10 mouse cellular contexts compared by ENCODE assay signal in genomic region chr6:39286732-39287083, GRCm38 (mm10).
A peak's percentile ranks its signal among the peaks of the same experiment; 100 is the strongest.
DNase-seq lines count a peak whose midpoint lies in the region; ATAC-seq lines count a peak whose summit lies in the region.
"Had no signal": no experiment of that assay in that cellular context is flagged by ENCODE, and none has a peak within 500 bp of the region (broad histone marks: within the 10 kb centered on the region; RNA-seq: fewer than 3 reads in every experiment).

No protein-coding gene starts in this region.

- H3K9ac ChIP-seq in heart, embryonic 16.5 days (ENCODE audit: low read length), result 0 out of 2 replicates have a peak overlapping the region, but pooled peaks have one; percentile 13
- no peak overlapping the region for H3K9ac ChIP-seq in embryonic facial prominence, embryonic 15.5 days
- H3K9ac ChIP-seq: forebrain, postnatal 0 days; lung, embryonic 14.5 days had no signal

- no peaks in the 10 kb centered on the region for H3K36me3 ChIP-seq in heart, embryonic 16.5 days (ENCODE audit: control insufficient read depth, insufficient read depth)
- no peaks in the 10 kb centered on the region for H3K36me3 ChIP-seq in embryonic facial prominence, embryonic 15.5 days
- H3K36me3 ChIP-seq in splenic B cell, adult 2 months (ENCODE audit: control insufficient read depth, insufficient read depth, low read length, poor library complexity, severe bottlenecking), result no peaks in the 10 kb centered on the region
- H3K36me3 ChIP-seq: G1E had no signal

- DNase-seq in heart, adult 9 months (ENCODE audit: low spot score in 2 of 2), result no peak
- peak; percentile 21 for DNase-seq in Muller cell, postnatal 12 days (ENCODE audit: inconsistent ontology term)
- DNase-seq in splenic B cell, adult 2 months (ENCODE audit: low read depth, low spot score), result peak; percentile 14
- no peak for DNase-seq in frontal cortex, postnatal 14 days (ENCODE audit: low spot score in 2 of 2)
- DNase-seq: forebrain, postnatal 0 days had no signal

- H3K27ac ChIP-seq in heart, embryonic 16.5 days (ENCODE audit: low read length), result peak overlapping the region; percentile 44; the same call in 1 of the 2 replicates
- H3K27ac ChIP-seq in embryonic facial prominence, embryonic 15.5 days (replicated peaks), result 0 out of 2 replicates have a peak overlapping the region, but pooled peaks have one; percentile 55

- H3K4me3 ChIP-seq in heart, embryonic 16.5 days (ENCODE audit: low read length), result no peak overlapping the region
- no peak overlapping the region for H3K4me3 ChIP-seq in embryonic facial prominence, embryonic 15.5 days (replicated peaks)

- no peak for ATAC-seq in heart, embryonic 16.5 days (replicated peaks; ENCODE audit: extremely low read depth, insufficient read depth, low FRiP score)
- ATAC-seq in embryonic facial prominence, embryonic 15.5 days (ENCODE audit: insufficient number of reproducible peaks, low FRiP score, low TSS enrichment, low read depth), result peak; percentile 77
- ATAC-seq in granulocyte monocyte progenitor cell, adult 5-6 weeks (replicated peaks; ENCODE audit: poor library complexity, severe bottlenecking), result no peak
- ATAC-seq: forebrain, postnatal 0 days had no signal

- 36% methylated on average over 5 of the region's 5 CpGs for WGBS in heart, embryonic 16.5 days
- WGBS in embryonic facial prominence, embryonic 15.5 days, result 25% methylated on average over 5 of the region's 5 CpGs

- no peak overlapping the region for H3K4me2 ChIP-seq in heart, embryonic 16.5 days (ENCODE audit: low read depth, low read length)
- H3K4me2 ChIP-seq in embryonic facial prominence, embryonic 15.5 days (replicated peaks), result no peak overlapping the region
- H3K4me2 ChIP-seq: lung, embryonic 14.5 days had no signal

- H3K4me1 ChIP-seq in heart, embryonic 16.5 days (ENCODE audit: control insufficient read depth, insufficient read depth, low read length), result peaks cover 15% of the 10 kb centered on the region
- H3K4me1 ChIP-seq in embryonic facial prominence, embryonic 15.5 days, result peaks cover 10% of the 10 kb centered on the region; the same call in 1 of the 2 replicates

- H3K27me3 ChIP-seq in heart, embryonic 16.5 days (ENCODE audit: control insufficient read depth, insufficient read depth, low read length), result no peaks in the 10 kb centered on the region
- no peaks in the 10 kb centered on the region for H3K27me3 ChIP-seq in embryonic facial prominence, embryonic 15.5 days
- H3K27me3 ChIP-seq in splenic B cell, adult 2 months (ENCODE audit: control insufficient read depth, insufficient read depth, low read length, poor library complexity, severe bottlenecking), result no peaks in the 10 kb centered on the region

- H3K9me3 ChIP-seq in heart, embryonic 16.5 days (replicated peaks; ENCODE audit: control insufficient read depth, low read length), result peaks cover 3% of the 10 kb centered on the region; the same call in 1 of the 2 replicates
- no peaks in the 10 kb centered on the region for H3K9me3 ChIP-seq in embryonic facial prominence, embryonic 15.5 days (replicated peaks)
- H3K9me3 ChIP-seq: G1E had no signal

Comparison
In these comparisons a context has a peak if more than half of its experiments do, and no peak if none do; other contexts are left out.
1. DNase-seq: peak in Muller cell, postnatal 12 days (single experiment) and splenic B cell, adult 2 months (single experiment); none in heart, adult 9 months (0 of 2) and frontal cortex, postnatal 14 days (0 of 2).